Mouse (Mus musculus): ENCODE data around the gene Zfp365. TPM values are rescaled to one million over a fixed set of nuclear protein-coding genes. Genes with fewer than 3 reads are reported as not detected.
A peak's percentile ranks its signal among the peaks of the same experiment; 100 is the strongest.

Gene Zfp365
- polyA plus RNA-seq, 1 experiment from 2014 or later, result 3.2 TPM

DNA sequence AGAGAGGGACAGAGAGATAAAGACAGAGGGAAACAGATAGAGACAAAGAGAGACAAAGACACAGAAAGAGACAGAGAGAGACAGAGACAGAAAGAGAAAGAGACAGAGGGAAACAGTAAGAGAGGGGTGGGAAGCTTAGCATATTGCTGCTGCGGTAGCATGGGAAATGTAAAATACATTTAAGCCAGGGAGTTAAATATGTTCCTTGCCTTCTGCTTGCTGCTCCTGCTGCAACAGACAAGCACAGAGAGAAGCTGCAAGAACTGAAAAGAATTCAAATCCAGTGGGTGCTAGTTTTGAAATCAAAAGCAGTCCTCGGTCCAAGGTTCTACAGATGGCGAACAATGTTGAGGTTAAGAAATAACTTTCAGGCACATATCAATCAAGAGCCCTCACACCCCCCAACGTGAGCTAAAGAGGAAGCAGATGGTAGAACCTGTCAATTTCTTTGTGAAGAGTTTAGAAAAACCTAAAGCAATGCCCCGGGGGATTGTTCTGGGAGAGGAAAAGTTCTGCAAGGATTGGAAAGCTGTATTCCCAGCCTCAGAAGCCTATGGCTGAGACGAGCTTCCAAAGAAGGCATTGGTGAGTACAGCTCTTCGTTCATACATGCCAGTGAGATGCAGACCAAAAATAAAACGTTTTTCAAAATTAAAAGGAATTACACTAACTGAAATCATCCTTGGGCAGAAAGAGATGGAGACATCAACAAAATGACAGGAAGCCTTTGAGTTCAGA lies 15.4 kb upstream of the Zfp365 start:
- H3K27me3 ChIP-seq, result no peaks in the 10 kb centered on the region
- H3K27ac ChIP-seq (replicated peaks), result no peak overlapping the region
- H3K36me3 ChIP-seq, result no peaks in the 10 kb centered on the region
- no peak for ATAC-seq (ENCODE audit: insufficient number of reproducible peaks, low FRiP score, low TSS enrichment, low read depth)
- 36% methylated on average over 8 of the region's 8 CpGs for whole genome bisulfite sequencing
- H3K9me3 ChIP-seq (replicated peaks), result no peaks in the 10 kb centered on the region
- no peak overlapping the region for H3K4me2 ChIP-seq (replicated peaks)
- H3K4me3 ChIP-seq (replicated peaks), result no peak overlapping the region
- H3K9ac ChIP-seq, result no peak overlapping the region
- no peaks in the 10 kb centered on the region for H3K4me1 ChIP-seq

GRCm38 (mm10) chr10:67924030-67924429 lies 11.6 kb upstream of the Zfp365 start:
- H3K27ac ChIP-seq (replicated peaks), result no peak overlapping the region
- H3K27me3 ChIP-seq, result no peaks in the 10 kb centered on the region
- no peaks in the 10 kb centered on the region for H3K4me1 ChIP-seq
- H3K4me2 ChIP-seq (replicated peaks), result no peak overlapping the region
- H3K36me3 ChIP-seq, result no peaks in the 10 kb centered on the region
- ATAC-seq (ENCODE audit: insufficient number of reproducible peaks, low FRiP score, low TSS enrichment, low read depth), result no peak
- no peaks in the 10 kb centered on the region for H3K9me3 ChIP-seq (replicated peaks)
- no peak overlapping the region for H3K9ac ChIP-seq
- 52% methylated on average over 7 of the region's 7 CpGs for WGBS
- no peak overlapping the region for H3K4me3 ChIP-seq (replicated peaks)

GRCm38 (mm10) chr10:67921777-67922176 lies 9.3 kb upstream of the Zfp365 start:
- Histone ChIP-seq H3K9ac (no peak overlapping the region), H3K4me1 (no peaks in the 10 kb centered on the region), H3K36me3 (no peaks in the 10 kb centered on the region), H3K4me3 (replicated peaks) (no peak overlapping the region), H3K27me3 (no peaks in the 10 kb centered on the region), H3K27ac (replicated peaks) (no peak overlapping the region), H3K9me3 (replicated peaks) (no peaks in the 10 kb centered on the region), H3K4me2 (replicated peaks) (no peak overlapping the region)
- WGBS, result 85% methylated on average over 6 of the region's 6 CpGs
- ATAC-seq (ENCODE audit: insufficient number of reproducible peaks, low FRiP score, low TSS enrichment, low read depth), result no peak

- Histone ChIP-seq H3K4me2 (replicated peaks) (no peak overlapping the region), H3K9ac (no peak overlapping the region), H3K9me3 (replicated peaks) (no peaks in the 10 kb centered on the region), H3K4me1 (no peaks in the 10 kb centered on the region), H3K36me3 (no peaks in the 10 kb centered on the region), H3K27me3 (no peaks in the 10 kb centered on the region), H3K4me3 (replicated peaks) (no peak overlapping the region), H3K27ac (replicated peaks) (no peak overlapping the region)
- ATAC-seq (ENCODE audit: insufficient number of reproducible peaks, low FRiP score, low TSS enrichment, low read depth), result no peak
- WGBS, result 76% methylated on average over 4 of the region's 4 CpGs
Observed at GRCm38 (mm10) chr10:67919706-67920105, 7.2 kb upstream of the Zfp365 start.

DNA sequence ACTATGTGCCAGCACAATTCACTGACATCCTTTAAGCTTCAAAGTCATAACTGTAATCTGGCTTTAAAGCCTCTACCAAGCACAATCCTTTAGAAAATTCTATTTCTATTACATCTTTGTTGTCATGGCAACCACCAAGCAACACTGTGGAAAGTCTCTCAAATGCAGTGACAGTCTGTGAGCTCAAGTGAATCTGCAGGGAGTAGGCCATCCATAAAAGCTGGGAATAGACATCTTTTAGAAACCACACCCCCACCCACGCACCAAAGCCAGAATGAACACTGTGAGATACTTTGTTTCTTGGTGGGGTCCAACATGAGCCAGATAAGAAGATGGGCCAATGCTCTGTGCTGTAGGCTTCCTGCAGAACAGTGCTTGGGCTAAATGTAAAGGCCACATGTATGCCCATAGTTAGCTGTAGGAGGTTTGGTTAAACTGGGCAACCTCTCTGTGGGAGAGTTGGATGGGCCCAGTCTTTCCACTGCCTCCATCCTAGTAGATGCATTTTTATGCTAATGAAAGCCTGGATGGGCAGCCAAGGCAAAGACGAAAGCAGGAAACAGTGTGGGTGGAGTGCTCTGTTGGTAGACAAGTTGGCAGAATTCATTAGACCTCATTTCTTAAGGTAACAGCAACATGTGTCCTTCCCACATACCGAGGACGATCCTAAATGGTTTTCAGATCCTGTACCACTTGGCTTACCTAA lies 5.9 kb upstream of the Zfp365 start:
- no peaks in the 10 kb centered on the region for H3K36me3 ChIP-seq
- no peak for ATAC-seq (ENCODE audit: insufficient number of reproducible peaks, low FRiP score, low TSS enrichment, low read depth)
- H3K27ac ChIP-seq (replicated peaks), result no peak overlapping the region
- H3K4me3 ChIP-seq (replicated peaks), result no peak overlapping the region
- 75% methylated on average over 4 of the region's 4 CpGs for WGBS
- H3K9ac ChIP-seq, result no peak overlapping the region
- no peaks in the 10 kb centered on the region for H3K4me1 ChIP-seq
- H3K4me2 ChIP-seq (replicated peaks), result no peak overlapping the region
- H3K9me3 ChIP-seq (replicated peaks), result no peaks in the 10 kb centered on the region
- no peaks in the 10 kb centered on the region for H3K27me3 ChIP-seq

DNA sequence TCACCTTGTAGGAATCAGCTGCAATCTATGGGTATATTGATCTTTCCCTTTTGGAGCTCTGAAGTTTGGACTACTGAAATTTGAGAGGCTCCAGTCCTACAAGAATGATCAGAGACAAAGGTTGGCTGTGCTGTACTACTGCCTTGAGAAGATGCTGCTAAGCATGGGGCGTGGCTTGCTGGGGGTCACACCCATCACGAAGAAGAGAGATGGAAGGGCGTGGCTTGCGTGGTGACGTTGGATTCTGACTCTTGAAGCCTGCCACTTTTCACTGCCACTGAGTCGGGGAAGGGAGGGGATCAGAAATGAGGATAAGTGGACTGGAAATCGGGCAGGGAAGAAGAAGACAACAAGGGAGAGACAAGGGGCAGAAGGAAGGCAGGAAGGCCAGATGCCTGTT lies 4.9 kb upstream of the Zfp365 start:
- H3K27me3 ChIP-seq, result no peaks in the 10 kb centered on the region
- no peaks in the 10 kb centered on the region for H3K36me3 ChIP-seq
- no peak overlapping the region for H3K4me2 ChIP-seq (replicated peaks)
- no peak overlapping the region for H3K4me3 ChIP-seq (replicated peaks)
- no peak for ATAC-seq (ENCODE audit: insufficient number of reproducible peaks, low FRiP score, low TSS enrichment, low read depth)
- no peak overlapping the region for H3K27ac ChIP-seq (replicated peaks)
- H3K4me1 ChIP-seq, result peaks cover 3% of the 10 kb centered on the region; the same call in 1 of the 2 replicates
- WGBS, result 58% methylated on average over 7 of the region's 7 CpGs
- no peaks in the 10 kb centered on the region for H3K9me3 ChIP-seq (replicated peaks)
- H3K9ac ChIP-seq, result no peak overlapping the region

DNA sequence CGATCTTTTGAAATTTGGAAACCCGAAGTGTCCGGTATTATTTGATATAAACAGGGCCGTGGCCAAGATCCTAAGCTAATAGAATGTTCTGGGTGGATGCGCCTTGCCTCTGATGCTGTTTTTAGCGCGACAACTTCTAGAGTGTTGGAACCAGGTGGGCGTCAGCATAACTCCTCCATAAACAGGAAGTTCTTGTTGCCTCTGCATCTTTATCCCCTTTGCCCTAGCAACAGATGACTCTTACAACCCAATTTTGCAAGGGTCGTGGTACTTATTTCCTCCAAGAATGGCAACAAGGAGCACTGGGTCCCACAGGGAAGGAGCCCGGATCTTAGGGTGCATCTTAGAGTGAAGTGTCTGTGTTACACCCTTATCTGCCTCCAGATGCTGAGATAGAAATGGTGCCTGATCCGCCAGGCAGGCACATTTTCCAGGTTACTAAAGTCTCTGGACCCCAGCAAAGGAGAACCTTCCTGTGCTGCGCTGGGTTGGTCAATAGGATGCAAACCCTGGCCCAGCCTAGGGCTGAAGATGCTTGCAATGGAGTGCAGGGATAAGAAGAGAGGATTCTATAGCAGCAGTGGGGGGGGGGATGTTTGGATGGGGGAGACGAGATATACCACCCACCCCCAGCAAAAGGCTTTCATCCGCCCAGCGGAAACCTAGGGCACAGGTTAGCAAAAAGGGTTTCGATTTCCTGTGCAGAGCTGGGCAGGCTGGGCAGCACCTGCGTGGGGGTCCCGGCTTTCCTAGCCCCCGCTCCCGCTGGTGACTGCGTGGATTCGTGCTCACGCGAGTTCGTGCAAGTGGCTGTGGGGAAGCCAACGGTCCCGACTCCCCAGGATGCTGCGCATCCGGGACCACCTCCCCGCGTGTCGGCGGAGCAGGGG lies 770 bp downstream of the Zfp365 start:
- 18% methylated on average over 33 of the region's 33 CpGs for WGBS
- H3K4me1 ChIP-seq, result peaks cover 11% of the 10 kb centered on the region

GRCm38 (mm10) chr10:67907931-67908330 lies 4.5 kb downstream of the Zfp365 start:
- no peaks in the 10 kb centered on the region for H3K27me3 ChIP-seq
- no peak for ATAC-seq (ENCODE audit: insufficient number of reproducible peaks, low FRiP score, low TSS enrichment, low read depth)
- 97% methylated on average over 4 of the region's 4 CpGs for WGBS

More for the DNA sequence above, 770 bp downstream of the Zfp365 start:
- 0 out of 2 replicates have a peak overlapping the region, but pooled peaks have one; percentile 4 for H3K27ac ChIP-seq (replicated peaks)
- H3K27me3 ChIP-seq, result no peaks in the 10 kb centered on the region
- 0 out of 2 replicates have a peak, but pooled peaks cover 4% of the 10 kb centered on the region for H3K36me3 ChIP-seq
- peak overlapping the region; percentile 96 for H3K4me2 ChIP-seq (replicated peaks)
- H3K9me3 ChIP-seq (replicated peaks), result no peaks in the 10 kb centered on the region
- peak overlapping the region; percentile 63 for H3K9ac ChIP-seq
- ATAC-seq (ENCODE audit: insufficient number of reproducible peaks, low FRiP score, low TSS enrichment, low read depth), result no peak
- peak overlapping the region; percentile 64 for H3K4me3 ChIP-seq (replicated peaks)

DNA sequence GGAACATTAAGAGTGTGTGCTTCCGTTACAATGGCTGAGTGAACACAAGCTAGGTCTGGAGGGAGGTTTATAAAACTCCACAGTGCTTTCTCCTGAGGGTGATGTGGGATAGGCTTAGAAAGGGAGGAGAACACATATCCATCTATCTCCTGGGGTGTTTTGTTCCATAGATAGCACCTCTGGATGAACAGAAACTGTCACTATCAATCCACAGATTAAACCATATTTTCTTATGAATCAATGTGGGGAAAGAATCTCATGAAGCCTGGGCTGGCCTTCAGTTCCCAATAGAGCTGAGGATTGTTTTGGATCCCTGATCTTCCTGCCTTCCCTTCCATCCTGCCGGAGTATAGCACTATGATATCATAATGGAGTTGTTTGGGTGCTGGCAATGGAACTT lies 5.5 kb downstream of the Zfp365 start:
- Histone ChIP-seq H3K4me1 (peaks cover 6% of the 10 kb centered on the region), H3K27me3 (no peaks in the 10 kb centered on the region), H3K9me3 (replicated peaks) (no peaks in the 10 kb centered on the region), H3K27ac (replicated peaks) (no peak overlapping the region), H3K9ac (no peak overlapping the region), H3K4me3 (replicated peaks) (no peak overlapping the region), H3K4me2 (replicated peaks) (no peak overlapping the region), H3K36me3 (0 out of 2 replicates have a peak, but pooled peaks cover 4% of the 10 kb centered on the region)
- WGBS, result 87% methylated on average over 2 of the region's 2 CpGs
- no peak for ATAC-seq (ENCODE audit: insufficient number of reproducible peaks, low FRiP score, low TSS enrichment, low read depth)

More at GRCm38 (mm10) chr10:67907931-67908330, 4.5 kb downstream of the Zfp365 start:
- H3K4me1 ChIP-seq, result peaks cover 11% of the 10 kb centered on the region
- H3K36me3 ChIP-seq, result 0 out of 2 replicates have a peak, but pooled peaks cover 4% of the 10 kb centered on the region
- no peaks in the 10 kb centered on the region for H3K9me3 ChIP-seq (replicated peaks)
- H3K4me3 ChIP-seq (replicated peaks), result no peak overlapping the region
- no peak overlapping the region for H3K9ac ChIP-seq
- H3K4me2 ChIP-seq (replicated peaks), result no peak overlapping the region
- H3K27ac ChIP-seq (replicated peaks), result no peak overlapping the region

DNA sequence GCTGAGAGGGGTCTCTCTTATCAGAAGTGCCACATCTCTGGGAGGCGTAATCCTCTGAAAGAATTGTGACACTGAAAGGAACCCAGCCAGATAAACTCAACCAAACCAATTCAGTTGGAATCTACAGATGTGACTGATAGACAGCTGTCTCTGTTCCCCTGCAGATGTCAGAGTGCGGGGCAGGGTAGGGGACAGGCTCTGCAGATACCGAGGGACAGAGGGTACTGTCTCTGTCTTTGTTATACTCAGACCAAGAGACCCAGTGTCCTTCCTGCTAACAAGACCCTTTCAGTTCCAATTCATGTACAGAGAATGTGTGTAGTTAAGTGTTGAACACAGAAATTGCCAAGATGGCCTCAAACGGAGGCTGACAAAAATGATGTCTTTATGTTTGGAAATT lies 6.4 kb downstream of the Zfp365 start:
- 0 out of 2 replicates have a peak, but pooled peaks cover 4% of the 10 kb centered on the region for H3K36me3 ChIP-seq
- no peaks in the 10 kb centered on the region for H3K27me3 ChIP-seq
- no peak overlapping the region for H3K9ac ChIP-seq
- ATAC-seq (ENCODE audit: insufficient number of reproducible peaks, low FRiP score, low TSS enrichment, low read depth), result no peak
- no peaks in the 10 kb centered on the region for H3K9me3 ChIP-seq (replicated peaks)
- no peaks in the 10 kb centered on the region for H3K4me1 ChIP-seq
- WGBS, result 76% methylated on average over 4 of the region's 4 CpGs
- no peak overlapping the region for H3K27ac ChIP-seq (replicated peaks)
- H3K4me3 ChIP-seq (replicated peaks), result no peak overlapping the region
- H3K4me2 ChIP-seq (replicated peaks), result no peak overlapping the region

- no peak overlapping the region for H3K9ac ChIP-seq
- no peaks in the 10 kb centered on the region for H3K36me3 ChIP-seq
- no peak for ATAC-seq (ENCODE audit: insufficient number of reproducible peaks, low FRiP score, low TSS enrichment, low read depth)
- no peaks in the 10 kb centered on the region for H3K27me3 ChIP-seq
- no peak overlapping the region for H3K27ac ChIP-seq (replicated peaks)
- WGBS, result 64% methylated on average over 7 of the region's 7 CpGs
- H3K4me3 ChIP-seq (replicated peaks), result no peak overlapping the region
- no peaks in the 10 kb centered on the region for H3K9me3 ChIP-seq (replicated peaks)
- no peak overlapping the region for H3K4me2 ChIP-seq (replicated peaks)
- H3K4me1 ChIP-seq, result no peaks in the 10 kb centered on the region
Observed at GRCm38 (mm10) chr10:67903387-67903786, 9.1 kb downstream of the Zfp365 start.

Measured in embryonic facial prominence, embryonic 15.5 days (tissue).